Mouse (Mus musculus): ENCODE measurements around the gene Cyb561d1. TPM values are rescaled to one million over a fixed set of nuclear protein-coding genes. Genes with fewer than 3 reads are reported as not detected.

Gene Cyb561d1
- total RNA-seq, 2 experiments from 2014 or later: 7.3 to 8.6 TPM

GRCm38 (mm10) chr3:108169199-108169598, 31.8 kb downstream of the Cyb561d1 start:
- no peak for DNase-seq (ENCODE audit: low spot score in 2 of 2)

- DNase-seq (ENCODE audit: low spot score in 2 of 2): no peak
Observed at GRCm38 (mm10) chr3:108167499-108167898, 33.5 kb downstream of the Cyb561d1 start.

GRCm38 (mm10) chr3:108166486-108167211, 34.4 kb downstream of the Cyb561d1 start:
- no peak for DNase-seq (ENCODE audit: low spot score in 2 of 2)

GRCm38 (mm10) chr3:108165532-108166315, 35.3 kb downstream of the Cyb561d1 start:
- no peak for DNase-seq (ENCODE audit: low spot score in 2 of 2)

GRCm38 (mm10) chr3:108164807-108165206, 36.2 kb downstream of the Cyb561d1 start:
- peak; percentile 74 to 76 for DNase-seq (ENCODE audit: low spot score in 2 of 2)

- DNase-seq (ENCODE audit: low spot score in 2 of 2): no peak
Observed at GRCm38 (mm10) chr3:108164091-108164490, 36.9 kb downstream of the Cyb561d1 start.

GRCm38 (mm10) chr3:108158383-108159037, 42.5 kb downstream of the Cyb561d1 start:
- DNase-seq (ENCODE audit: low spot score in 2 of 2): no peak

- DNase-seq (ENCODE audit: low spot score in 2 of 2): no peak
Observed at GRCm38 (mm10) chr3:108154656-108155055, 46.4 kb downstream of the Cyb561d1 start, which contains the start of gene Gpr61. Gpr61 (minus strand) TSS chr3:108154882.

- DNase-seq (ENCODE audit: low spot score in 2 of 2): no peak
Observed at GRCm38 (mm10) chr3:108152290-108152689, 48.7 kb downstream of the Cyb561d1 start.

- peak; percentile 89 for DNase-seq (ENCODE audit: low spot score in 2 of 2)
Observed at GRCm38 (mm10) chr3:108147386-108148235, 53.4 kb downstream of the Cyb561d1 start.

GRCm38 (mm10) chr3:108146671-108147070, 54.3 kb downstream of the Cyb561d1 start:
- DNase-seq (ENCODE audit: low spot score in 2 of 2): no peak

Other genes starting within 250 kb of the Cyb561d1 start
- gene Gstm3, start 231.9 kb downstream of the Cyb561d1 start, total RNA-seq (2021): under 1 TPM in 1 of 2 experiments, not detected in 1; 0.33 TPM
- 100 to 1,000 TPM; 211 to 280 TPM for gene Gstm2, start 214.8 kb downstream of the Cyb561d1 start, total RNA-seq (2021)
- gene Gstm1, start 183.2 kb downstream of the Cyb561d1 start, total RNA-seq (2021): 100 to 1,000 TPM; 423 to 620 TPM
- gene Gstm4, start 156.3 kb downstream of the Cyb561d1 start, total RNA-seq (2021): 10 to 100 TPM; 19.6 to 20.3 TPM
- 100 to 1,000 TPM; 130 to 192 TPM for gene Ampd2, start 114.6 kb downstream of the Cyb561d1 start, total RNA-seq (2021)
- gene Gnat2, start 108.4 kb downstream of the Cyb561d1 start, total RNA-seq (2021): 10 to 100 TPM; 11.0 to 18.6 TPM
- 100 to 1,000 TPM; 160 to 166 TPM for gene Gnai3, start 55.1 kb downstream of the Cyb561d1 start, total RNA-seq (2021)
- under 1 TPM; 0.19 to 0.23 TPM for gene Gpr61, start 46.3 kb downstream of the Cyb561d1 start, total RNA-seq (2021)
- gene Amigo1, start 14.9 kb downstream of the Cyb561d1 start, total RNA-seq (2021): 10 to 100 TPM; 23.1 to 23.5 TPM
- gene Atxn7l2, start 9.7 kb upstream of the Cyb561d1 start, total RNA-seq (2021): 1 to 10 TPM; 8.2 to 8.5 TPM
- gene Sypl2, start 25.4 kb upstream of the Cyb561d1 start, total RNA-seq (2021): 1 to 10 TPM in 1 of 2 experiments, under 1 TPM in 1; 0.46 to 1.4 TPM
- 10 to 100 TPM; 79.4 to 84.3 TPM for gene Psma5, start 55.7 kb upstream of the Cyb561d1 start, total RNA-seq (2021)
- 10 to 100 TPM; 41.3 to 72.6 TPM for gene Sort1, start 82.9 kb upstream of the Cyb561d1 start, total RNA-seq (2021)
- not detected for gene Mybphl, start 163.7 kb upstream of the Cyb561d1 start, total RNA-seq (2021)
- gene Psrc1, start 182.6 kb upstream of the Cyb561d1 start, total RNA-seq (2021): 1 to 10 TPM; 1.7 to 1.8 TPM
- gene Celsr2, start 214.3 kb upstream of the Cyb561d1 start, total RNA-seq (2021): 1 to 10 TPM; 4.4 to 7.0 TPM
- 100 to 1,000 TPM; 168 to 202 TPM for gene Sars, start 244.0 kb upstream of the Cyb561d1 start, total RNA-seq (2021)